Mouse (Mus musculus) cerebellum, adult 2 months (tissue): ENCODE results near the gene Zfp58.

Experiments
- CTCF ChIP-seq: fragments of 200-500 bp; IDR thresholded peaks from 2 replicates; pipeline ENCODE4 v1.5.1; 2011; ENCODE audit warnings: low read depth, mild to moderate bottlenecking, control low read depth, low read length, moderate library complexity, borderline replicate concordance; ENCODE audit not compliant: insufficient read depth
- POLR2A ChIP-seq: fragments of 200-500 bp; IDR thresholded peaks from 2 replicates; pipeline ENCODE4 v1.6.1; 2011; ENCODE audit warnings: low read length, control low read depth, borderline replicate concordance; ENCODE audit not compliant: insufficient read depth

GRCm38 (mm10) chr13:67527049-67527730 is 26.8 kb upstream of the Zfp58 start:
- no peak for TF ChIP-seq POLR2A
- no peak for TF ChIP-seq CTCF
